Mouse (Mus musculus): ENCODE data around the gene Tnfsf9. TPM values are rescaled to one million over a fixed set of nuclear protein-coding genes. Genes with fewer than 3 reads are reported as not detected.
"Not testable (repeated sequence)": the region's sequence is repeated elsewhere in the genome, so short reads cannot be mapped to it uniquely, and the experiment has no call there.

Gene Tnfsf9
- polyA plus RNA-seq, 1 experiment = 0.04 TPM

GRCm38 (mm10) chr17:57121856-57122255 is 16.7 kb downstream of the Tnfsf9 start:
- H3K36me3 ChIP-seq (ENCODE audit: control insufficient read depth) = no peaks in the 10 kb centered on the region
- peaks cover 20% of the 10 kb centered on the region for H3K4me1 ChIP-seq (ENCODE audit: control insufficient read depth)
- peaks cover 6% of the 10 kb centered on the region for H3K27me3 ChIP-seq (ENCODE audit: control insufficient read depth)
- no peak for TF ChIP-seq TAL1 (IDR thresholded peaks at IDR 0.05; ENCODE audit: low read length)
- no peak for TF ChIP-seq GATA1 (IDR thresholded peaks at IDR 0.05; ENCODE audit: low read length)
- H3K9me3 ChIP-seq (ENCODE audit: control insufficient read depth, low read length) = no peaks in the 10 kb centered on the region
- no peak overlapping the region for H3K4me3 ChIP-seq (replicated peaks)

GRCm38 (mm10) chr17:57123192-57124118 is 18.3 kb downstream of the Tnfsf9 start:
- H3K4me3 ChIP-seq (replicated peaks) = no peak overlapping the region
- H3K36me3 ChIP-seq (ENCODE audit: control insufficient read depth) = no peaks in the 10 kb centered on the region
- peaks cover 14% of the 10 kb centered on the region for H3K4me1 ChIP-seq (ENCODE audit: control insufficient read depth)
- TF ChIP-seq TAL1 (IDR thresholded peaks at IDR 0.05; ENCODE audit: low read length) = no peak
- TF ChIP-seq GATA1 (IDR thresholded peaks at IDR 0.05; ENCODE audit: low read length) = no peak
- no peaks in the 10 kb centered on the region for H3K27me3 ChIP-seq (ENCODE audit: control insufficient read depth)
- H3K9me3 ChIP-seq (ENCODE audit: control insufficient read depth, low read length) = no peaks in the 10 kb centered on the region

GRCm38 (mm10) chr17:57124792-57125191 is 19.7 kb downstream of the Tnfsf9 start:
- no peak overlapping the region for H3K4me3 ChIP-seq (replicated peaks)
- no peaks in the 10 kb centered on the region for H3K36me3 ChIP-seq (ENCODE audit: control insufficient read depth)
- TF ChIP-seq TAL1 (IDR thresholded peaks at IDR 0.05; ENCODE audit: low read length) = no peak
- no peak for TF ChIP-seq GATA1 (IDR thresholded peaks at IDR 0.05; ENCODE audit: low read length)
- no peaks in the 10 kb centered on the region for H3K27me3 ChIP-seq (ENCODE audit: control insufficient read depth)
- H3K4me1 ChIP-seq (ENCODE audit: control insufficient read depth) = peaks cover 5% of the 10 kb centered on the region; the same call in 1 of the 2 replicates
- H3K9me3 ChIP-seq (ENCODE audit: control insufficient read depth, low read length) = no peaks in the 10 kb centered on the region

- Histone ChIP-seq H3K36me3 (ENCODE audit: control insufficient read depth) (no peaks in the 10 kb centered on the region), H3K4me3 (replicated peaks) (no peak overlapping the region)
- no peak for TF ChIP-seq GATA1 (IDR thresholded peaks at IDR 0.05; ENCODE audit: low read length)
These were observed 20.9 kb downstream of the Tnfsf9 start for GRCm38 (mm10) chr17:57125853-57126622.

GRCm38 (mm10) chr17:57131793-57132192 is 26.7 kb downstream of the Tnfsf9 start:
- peaks cover 11% of the 10 kb centered on the region; the same call in 1 of the 2 replicates for H3K4me1 ChIP-seq (ENCODE audit: control insufficient read depth)
- no peaks in the 10 kb centered on the region for H3K9me3 ChIP-seq (ENCODE audit: control insufficient read depth, low read length)
- H3K36me3 ChIP-seq (ENCODE audit: control insufficient read depth) = no peaks in the 10 kb centered on the region
- no peaks in the 10 kb centered on the region for H3K27me3 ChIP-seq (ENCODE audit: control insufficient read depth)
- TF ChIP-seq GATA1 (IDR thresholded peaks at IDR 0.05; ENCODE audit: low read length) = no peak
- TF ChIP-seq TAL1 (IDR thresholded peaks at IDR 0.05; ENCODE audit: low read length) = no peak
- no peak overlapping the region for H3K4me3 ChIP-seq (replicated peaks)

More at GRCm38 (mm10) chr17:57125853-57126622, 20.9 kb downstream of the Tnfsf9 start:
- Histone ChIP-seq H3K27me3 (ENCODE audit: control insufficient read depth) (no peaks in the 10 kb centered on the region), H3K9me3 (ENCODE audit: control insufficient read depth, low read length) (no peaks in the 10 kb centered on the region), H3K4me1 (ENCODE audit: control insufficient read depth) (peaks cover 5% of the 10 kb centered on the region; the same call in 1 of the 2 replicates)

- H3K36me3 ChIP-seq (ENCODE audit: control insufficient read depth); H3K9me3 ChIP-seq (ENCODE audit: control insufficient read depth, low read length); H3K4me3 ChIP-seq (replicated peaks); H3K27me3 ChIP-seq (ENCODE audit: control insufficient read depth): not testable (repeated sequence)
- H3K4me1 ChIP-seq (ENCODE audit: control insufficient read depth) = peaks cover 14% of the 10 kb centered on the region; the same call in 1 of the 2 replicates
These were observed 28.9 kb downstream of the Tnfsf9 start for GRCm38 (mm10) chr17:57134021-57134420.

- H3K36me3 ChIP-seq (ENCODE audit: control insufficient read depth) = no peaks in the 10 kb centered on the region
- H3K4me3 ChIP-seq (replicated peaks) = no peak overlapping the region
- no peaks in the 10 kb centered on the region for H3K9me3 ChIP-seq (ENCODE audit: control insufficient read depth, low read length)
- TF ChIP-seq GATA1 (IDR thresholded peaks at IDR 0.05; ENCODE audit: low read length) (no peak), TAL1 (IDR thresholded peaks at IDR 0.05; ENCODE audit: low read length) (no peak)
- H3K27me3 ChIP-seq (ENCODE audit: control insufficient read depth) = no peaks in the 10 kb centered on the region
- peaks cover 16% of the 10 kb centered on the region for H3K4me1 ChIP-seq (ENCODE audit: control insufficient read depth)
These were observed 29.6 kb downstream of the Tnfsf9 start for GRCm38 (mm10) chr17:57134693-57135092.

- TF ChIP-seq TAL1 (IDR thresholded peaks at IDR 0.05; ENCODE audit: low read length) = no peak
- no peak for TF ChIP-seq GATA1 (IDR thresholded peaks at IDR 0.05; ENCODE audit: low read length)
- peaks cover 21% of the 10 kb centered on the region for H3K4me1 ChIP-seq (ENCODE audit: control insufficient read depth)
- no peaks in the 10 kb centered on the region for H3K27me3 ChIP-seq (ENCODE audit: control insufficient read depth)
- no peaks in the 10 kb centered on the region for H3K9me3 ChIP-seq (ENCODE audit: control insufficient read depth, low read length)
- no peaks in the 10 kb centered on the region for H3K36me3 ChIP-seq (ENCODE audit: control insufficient read depth)
- no peak overlapping the region for H3K4me3 ChIP-seq (replicated peaks)
These were observed 30.5 kb downstream of the Tnfsf9 start for GRCm38 (mm10) chr17:57135635-57136034.

- TF ChIP-seq GATA1 (IDR thresholded peaks at IDR 0.05; ENCODE audit: low read length) = no peak
- TF ChIP-seq TAL1 (IDR thresholded peaks at IDR 0.05; ENCODE audit: low read length) = no peak
- H3K4me1 ChIP-seq (ENCODE audit: control insufficient read depth) = peaks cover 15% of the 10 kb centered on the region
- H3K27me3 ChIP-seq (ENCODE audit: control insufficient read depth) = no peaks in the 10 kb centered on the region; the same call in 1 of the 2 replicates
These were observed 33.6 kb downstream of the Tnfsf9 start for GRCm38 (mm10) chr17:57138676-57139075.

More at GRCm38 (mm10) chr17:57138676-57139075, 33.6 kb downstream of the Tnfsf9 start:
- Histone ChIP-seq H3K9me3 (ENCODE audit: control insufficient read depth, low read length) (no peaks in the 10 kb centered on the region), H3K36me3 (ENCODE audit: control insufficient read depth) (no peaks in the 10 kb centered on the region), H3K4me3 (replicated peaks) (no peak overlapping the region)
